Mouse (Mus musculus): Measurements from ENCODE around the gene Ttc39d. TPM values are rescaled to one million over a fixed set of nuclear protein-coding genes. Genes with fewer than 3 reads are reported as not detected.

Ttc39d gene
- polyA plus RNA-seq, 1 experiment: 174 TPM

- Histone ChIP-seq H3K4me1 (ENCODE audit: control insufficient read depth, insufficient read depth, low read length) (no peaks in the 10 kb centered on the region; the same call in 1 of the 2 replicates), H3K36me3 (ENCODE audit: control insufficient read depth, insufficient read depth, low read length) (peaks cover 3% of the 10 kb centered on the region; the same call in 1 of the 2 replicates)
Observed at GRCm38 (mm10) chr17:80255208-80255607, 47.9 kb downstream of the Ttc39d start.

GRCm38 (mm10) chr17:80267065-80267464, 59.8 kb downstream of the Ttc39d start:
- no peaks in the 10 kb centered on the region for H3K4me1 ChIP-seq (ENCODE audit: control insufficient read depth, insufficient read depth, low read length)
- H3K27ac ChIP-seq (ENCODE audit: control insufficient read depth, insufficient read depth, low read depth, low read length): no peak overlapping the region
- peaks cover 3% of the 10 kb centered on the region; the same call in 1 of the 2 replicates for H3K36me3 ChIP-seq (ENCODE audit: control insufficient read depth, insufficient read depth, low read length)
- no peak for TF ChIP-seq CTCF (IDR thresholded peaks at IDR 0.05; ENCODE audit: control insufficient read depth, insufficient read depth, insufficient replicate concordance, low read depth, low read length)
- TF ChIP-seq POLR2A (IDR thresholded peaks at IDR 0.05; ENCODE audit: control insufficient read depth, low read depth, low read length): no peak
- no peak overlapping the region for H3K4me3 ChIP-seq (ENCODE audit: control insufficient read depth, low read depth, low read length)
- H3K27me3 ChIP-seq (ENCODE audit: control insufficient read depth, insufficient read depth, low read length): no peaks in the 10 kb centered on the region

More at GRCm38 (mm10) chr17:80255208-80255607, 47.9 kb downstream of the Ttc39d start:
- Histone ChIP-seq H3K27me3 (ENCODE audit: control insufficient read depth, insufficient read depth, low read length) (no peaks in the 10 kb centered on the region), H3K4me3 (ENCODE audit: control insufficient read depth, low read depth, low read length) (no peak overlapping the region), H3K27ac (ENCODE audit: control insufficient read depth, insufficient read depth, low read depth, low read length) (peak overlapping the region; percentile 45; the same call in 1 of the 2 replicates)
- no peak for TF ChIP-seq POLR2A (IDR thresholded peaks at IDR 0.05; ENCODE audit: control insufficient read depth, low read depth, low read length)
- TF ChIP-seq CTCF (IDR thresholded peaks at IDR 0.05; ENCODE audit: control insufficient read depth, insufficient read depth, insufficient replicate concordance, low read depth, low read length): no peak

Other genes with a start within 250 kb of the Ttc39d start
- 44.0 and 52.0 TPM in 2 replicates for gene Hnrnpll, start 145.1 kb upstream of the Ttc39d start, polyA plus RNA-seq (2012; rRNA removed)
- 19.5 and 27.5 TPM in 2 replicates for gene Galm, start 80.0 kb upstream of the Ttc39d start, polyA plus RNA-seq (2012; rRNA removed)
- 63.1 and 79.8 TPM in 2 replicates for gene Srsf7, start 153 bp upstream of the Ttc39d start, polyA plus RNA-seq (2012; rRNA removed)
- 14.2 and 15.3 TPM in 2 replicates for gene Gemin6, start 17.0 kb downstream of the Ttc39d start, polyA plus RNA-seq (2012; rRNA removed)
- gene Morn2, start 82.7 kb downstream of the Ttc39d start, polyA plus RNA-seq (2012; rRNA removed): 365 and 391 TPM in 2 replicates
- gene Dhx57, start 83.0 kb downstream of the Ttc39d start, polyA plus RNA-seq (2012; rRNA removed): 5.0 and 5.3 TPM in 2 replicates
- gene Arhgef33, start 99.9 kb downstream of the Ttc39d start, polyA plus RNA-seq (2012; rRNA removed): 19.8 and 22.6 TPM in 2 replicates
- 5.0 and 6.1 TPM in 2 replicates for gene Gm10190, start 166.1 kb downstream of the Ttc39d start, polyA plus RNA-seq (2012; rRNA removed)

Measured in testis, adult 2 months (tissue).